Comparison of ENCODE assay signal across 8 mouse cellular contexts in genomic region chr3:89715207-89715966, GRCm38 (mm10). TPM values are rescaled to one million over a fixed set of nuclear protein-coding genes. Genes with fewer than 3 reads are reported as not detected.
DNase-seq lines count a peak whose midpoint lies in the region; ATAC-seq and TF ChIP-seq lines count a peak whose summit lies in the region.

No protein-coding gene starts in this region.

- H3K9me3 ChIP-seq in embryonic facial prominence, embryonic 12.5 days = no peaks in the 10 kb centered on the region
- H3K9me3 ChIP-seq in heart, embryonic 12.5 days (replicated peaks) = no peaks in the 10 kb centered on the region
- no peaks in the 10 kb centered on the region; the same call in 1 of the 2 replicates for H3K9me3 ChIP-seq in kidney, embryonic 16.5 days (ENCODE audit: low read length)

- peak overlapping the region; percentile 73 for H3K27ac ChIP-seq in embryonic facial prominence, embryonic 12.5 days
- H3K27ac ChIP-seq in heart, embryonic 12.5 days (ENCODE audit: poor library complexity, severe bottlenecking) = peak overlapping the region; percentile 83
- H3K27ac ChIP-seq in kidney, embryonic 16.5 days (ENCODE audit: low read length) = no peak overlapping the region
- H3K27ac ChIP-seq in small intestine, adult 2 months (ENCODE audit: insufficient read depth, low read depth, low read length) = no peak overlapping the region

- TF ChIP-seq CTCF in small intestine, adult 2 months (IDR thresholded peaks at IDR 0.05; ENCODE audit: extremely low read depth, insufficient read length, insufficient replicate concordance, low read depth, low read length) = no peak

- peak overlapping the region; percentile 72 for H3K4me2 ChIP-seq in embryonic facial prominence, embryonic 12.5 days (replicated peaks)
- peak overlapping the region; percentile 96 for H3K4me2 ChIP-seq in heart, embryonic 12.5 days
- peak overlapping the region; percentile 94 for H3K4me2 ChIP-seq in kidney, embryonic 16.5 days (replicated peaks; ENCODE audit: low read depth, low read length)

- ATAC-seq in frontal cortex, adult (ENCODE audit: low TSS enrichment) = peak; percentile 56
- ATAC-seq in embryonic facial prominence, embryonic 12.5 days (ENCODE audit: insufficient number of reproducible peaks, insufficient read depth, low FRiP score, low TSS enrichment) = peak; percentile 74
- ATAC-seq in heart, embryonic 12.5 days (ENCODE audit: insufficient number of reproducible peaks, low FRiP score) = peak; percentile 57; the same call in 1 of the 2 replicates
- ATAC-seq in kidney, embryonic 16.5 days (ENCODE audit: low FRiP score, low TSS enrichment) = peak; percentile 74; the same call in 1 of the 2 replicates

- whole genome bisulfite sequencing in embryonic facial prominence, embryonic 12.5 days = 2% methylated on average over 58 of the region's 59 CpGs
- WGBS in heart, embryonic 12.5 days = 1% methylated on average over 59 of the region's 59 CpGs
- WGBS in kidney, embryonic 16.5 days = 2% methylated on average over 59 of the region's 59 CpGs
- WGBS in small intestine, adult 2 months = 3% methylated on average over 59 of the region's 59 CpGs

- peak overlapping the region; percentile 95 for H3K9ac ChIP-seq in embryonic facial prominence, embryonic 12.5 days
- peak overlapping the region; percentile 93 for H3K9ac ChIP-seq in heart, embryonic 12.5 days
- peak overlapping the region; percentile 93 for H3K9ac ChIP-seq in kidney, embryonic 16.5 days (replicated peaks; ENCODE audit: low read length)

- no peak for DNase-seq in frontal cortex, postnatal 36 days (ENCODE audit: low spot score in 2 of 2)
- DNase-seq in adrenal gland, postnatal 10 days = peak; percentile 62
- peak; percentile 31 for DNase-seq in lung, postnatal 10 days

- peaks cover 3% of the 10 kb centered on the region; the same call in 1 of the 2 replicates for H3K27me3 ChIP-seq in embryonic facial prominence, embryonic 12.5 days
- H3K27me3 ChIP-seq in heart, embryonic 12.5 days (replicated peaks) = peaks cover 7% of the 10 kb centered on the region; the same call in 1 of the 2 replicates
- no peaks in the 10 kb centered on the region; the same call in 1 of the 2 replicates for H3K27me3 ChIP-seq in kidney, embryonic 16.5 days (ENCODE audit: insufficient read depth, low read length)
- H3K27me3 ChIP-seq in small intestine, adult 2 months (ENCODE audit: control insufficient read depth, insufficient read depth, low read length) = no peaks in the 10 kb centered on the region

- peak overlapping the region; percentile 99 for H3K4me3 ChIP-seq in embryonic facial prominence, embryonic 12.5 days
- H3K4me3 ChIP-seq in heart, embryonic 12.5 days = peak overlapping the region; percentile 88
- H3K4me3 ChIP-seq in kidney, embryonic 16.5 days (ENCODE audit: low read length) = peak overlapping the region; percentile 92
- peak overlapping the region; percentile 79 for H3K4me3 ChIP-seq in small intestine, adult 2 months (ENCODE audit: low read depth, low read length)

- no peaks in the 10 kb centered on the region for H3K36me3 ChIP-seq in embryonic facial prominence, embryonic 12.5 days
- no peaks in the 10 kb centered on the region for H3K36me3 ChIP-seq in heart, embryonic 12.5 days
- no peaks in the 10 kb centered on the region for H3K36me3 ChIP-seq in kidney, embryonic 16.5 days (ENCODE audit: insufficient read depth, low read length)
- H3K36me3 ChIP-seq in small intestine, adult 2 months (ENCODE audit: control insufficient read depth, insufficient read depth, low read length) = no peaks in the 10 kb centered on the region

- H3K4me1 ChIP-seq in embryonic facial prominence, embryonic 12.5 days = peaks cover 8% of the 10 kb centered on the region
- peaks cover 21% of the 10 kb centered on the region for H3K4me1 ChIP-seq in heart, embryonic 12.5 days (replicated peaks)
- H3K4me1 ChIP-seq in kidney, embryonic 16.5 days (ENCODE audit: insufficient read depth, low read length) = peaks cover 12% of the 10 kb centered on the region
- H3K4me1 ChIP-seq in small intestine, adult 2 months (ENCODE audit: control insufficient read depth, insufficient read depth, insufficient read length, low read length) = peaks cover 4% of the 10 kb centered on the region; the same call in 1 of the 2 replicates

- TF ChIP-seq POLR2A in small intestine, adult 2 months (IDR thresholded peaks at IDR 0.05; ENCODE audit: low read depth, low read length) = no peak

RNA-seq across cellular contexts. Expression of gene Adar, which starts 0.6 kb away (rescaled TPM):
- 10 to 100 TPM; 19.5 to 25.3 TPM for total RNA-seq in adrenal gland, postnatal 10 days (2021)
- 15.0 and 15.1 TPM in 2 replicates for polyA plus RNA-seq in embryonic facial prominence, embryonic 12.5 days (2016; fragmentation: Nextera tagmentation; extraction: Ambion mirVana)
- polyA plus RNA-seq in heart, embryonic 12.5 days (2016; fragmentation: Nextera tagmentation; extraction: Ambion mirVana) = 11.6 and 11.7 TPM in 2 replicates
- 12.3 and 12.4 TPM in 2 replicates for polyA plus RNA-seq in kidney, embryonic 16.5 days (2015; fragmentation: Nextera tagmentation; extraction: Ambion mirVana)
- 13.8 and 26.3 TPM in 2 replicates for polyA plus RNA-seq in small intestine, adult 2 months (2012; rRNA removed)

RNA-seq across cellular contexts. Expression of gene Chrnb2, which starts 49.0 kb away (rescaled TPM):
- total RNA-seq in adrenal gland, postnatal 10 days (2021) = 1 to 10 TPM; 3.5 to 5.0 TPM
- 3.2 and 4.3 TPM in 2 replicates for polyA plus RNA-seq in embryonic facial prominence, embryonic 12.5 days (2016; fragmentation: Nextera tagmentation; extraction: Ambion mirVana)
- polyA plus RNA-seq in heart, embryonic 12.5 days (2016; fragmentation: Nextera tagmentation; extraction: Ambion mirVana) = 0.32 and 0.36 TPM in 2 replicates
- 0.40 and 0.86 TPM in 2 replicates for polyA plus RNA-seq in kidney, embryonic 16.5 days (2015; fragmentation: Nextera tagmentation; extraction: Ambion mirVana)
- 0.53 and 0.93 TPM in 2 replicates for polyA plus RNA-seq in small intestine, adult 2 months (2012; rRNA removed)

RNA-seq across cellular contexts. Expression of gene Ube2q1, which starts 58.0 kb away (rescaled TPM):
- total RNA-seq in adrenal gland, postnatal 10 days (2021) = 10 to 100 TPM; 52.4 to 55.4 TPM
- polyA plus RNA-seq in embryonic facial prominence, embryonic 12.5 days (2016; fragmentation: Nextera tagmentation; extraction: Ambion mirVana) = 17.5 and 18.0 TPM in 2 replicates
- 13.4 and 14.4 TPM in 2 replicates for polyA plus RNA-seq in heart, embryonic 12.5 days (2016; fragmentation: Nextera tagmentation; extraction: Ambion mirVana)
- polyA plus RNA-seq in kidney, embryonic 16.5 days (2015; fragmentation: Nextera tagmentation; extraction: Ambion mirVana) = 9.8 and 11.5 TPM in 2 replicates
- polyA plus RNA-seq in small intestine, adult 2 months (2012; rRNA removed) = 11.7 and 26.2 TPM in 2 replicates

Comparison
In these comparisons a context has a peak if more than half of its experiments do, and no peak if none do; other contexts are left out.
1. DNase-seq: peak in adrenal gland, postnatal 10 days (single experiment) and lung, postnatal 10 days (single experiment); none in frontal cortex, postnatal 36 days (0 of 2).
2. H3K27ac ChIP-seq: peak in embryonic facial prominence, embryonic 12.5 days (single experiment) and heart, embryonic 12.5 days (single experiment); none in kidney, embryonic 16.5 days (single experiment) and small intestine, adult 2 months (single experiment).
3. Peak in every context shown above with its lines, with median percentiles within 50 percentile points of each other: ATAC-seq, H3K4me2 ChIP-seq, H3K4me3 ChIP-seq and H3K9ac ChIP-seq.